Mouse (Mus musculus): Measurements from ENCODE around the gene Fbxl19. TPM values are rescaled to one million over a fixed set of nuclear protein-coding genes. Genes with fewer than 3 reads are reported as not detected.
A peak's percentile ranks its signal among the peaks of the same experiment; 100 is the strongest.
"Not testable (repeated sequence)": the region's sequence is repeated elsewhere in the genome, so short reads cannot be mapped to it uniquely, and the experiment has no call there.

Fbxl19 gene
- total RNA-seq, 2 experiments from 2014 or later = 12.3 to 18.5 TPM

GRCm38 (mm10) chr7:127768346-127768996 is 24.1 kb downstream of the Fbxl19 start:
- peak; percentile 28 for DNase-seq

DNA sequence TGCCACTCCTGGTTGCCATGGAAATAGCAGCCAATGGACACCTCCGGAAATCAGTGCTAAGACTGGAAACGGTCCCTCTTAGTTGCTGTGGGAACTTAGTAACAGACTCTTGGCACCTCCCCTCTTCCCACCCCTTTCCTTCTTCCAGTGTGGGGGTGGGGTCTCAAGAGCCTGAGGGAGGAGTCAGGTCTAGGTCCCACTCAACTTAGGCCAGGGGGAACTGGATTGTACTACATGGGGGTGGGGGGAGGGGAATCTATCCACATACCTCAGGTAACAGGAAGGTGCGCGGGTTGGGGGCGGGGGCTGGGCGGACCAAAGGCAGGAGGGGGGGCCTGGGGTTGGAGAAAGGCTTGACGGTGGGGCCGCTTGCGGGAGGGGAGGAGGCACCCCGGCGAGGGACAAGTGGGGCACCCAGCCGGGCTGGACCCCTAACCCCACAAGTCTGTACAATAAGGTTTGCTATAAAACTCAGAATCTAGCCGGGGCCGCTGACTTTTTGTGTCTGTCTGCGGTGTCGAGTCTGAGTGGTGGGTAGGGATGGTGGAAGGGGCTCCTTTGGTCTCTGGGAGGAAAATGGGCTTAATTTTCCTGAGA is 24.8 kb downstream of the Fbxl19 start:
- DNase-seq = peak; percentile 96

DNA sequence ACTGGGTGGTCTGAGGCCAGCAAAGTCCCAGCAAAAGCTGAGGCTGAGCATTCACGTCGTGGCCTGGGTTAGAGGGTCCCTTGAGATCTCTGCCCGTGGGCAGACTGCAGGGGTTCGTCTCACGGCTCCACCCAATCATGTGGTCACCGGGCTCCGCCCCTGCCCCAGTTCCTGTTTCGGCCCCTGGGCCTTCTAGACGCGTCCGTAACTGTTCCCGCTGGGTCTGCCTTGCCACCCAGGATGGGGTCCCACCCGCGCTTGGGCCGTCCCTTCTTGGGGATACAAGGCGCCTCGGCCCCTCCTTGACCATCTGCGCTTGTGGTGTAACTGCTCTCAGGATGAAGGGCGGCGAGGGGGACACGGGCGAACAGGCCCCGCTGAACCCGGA is 25.3 kb downstream of the Fbxl19 start, which contains the start of gene Orai3:
Orai3 (plus strand) TSS at position 165 of the 388 bp plus-strand sequence.
- peak; percentile 93 for DNase-seq

DNA sequence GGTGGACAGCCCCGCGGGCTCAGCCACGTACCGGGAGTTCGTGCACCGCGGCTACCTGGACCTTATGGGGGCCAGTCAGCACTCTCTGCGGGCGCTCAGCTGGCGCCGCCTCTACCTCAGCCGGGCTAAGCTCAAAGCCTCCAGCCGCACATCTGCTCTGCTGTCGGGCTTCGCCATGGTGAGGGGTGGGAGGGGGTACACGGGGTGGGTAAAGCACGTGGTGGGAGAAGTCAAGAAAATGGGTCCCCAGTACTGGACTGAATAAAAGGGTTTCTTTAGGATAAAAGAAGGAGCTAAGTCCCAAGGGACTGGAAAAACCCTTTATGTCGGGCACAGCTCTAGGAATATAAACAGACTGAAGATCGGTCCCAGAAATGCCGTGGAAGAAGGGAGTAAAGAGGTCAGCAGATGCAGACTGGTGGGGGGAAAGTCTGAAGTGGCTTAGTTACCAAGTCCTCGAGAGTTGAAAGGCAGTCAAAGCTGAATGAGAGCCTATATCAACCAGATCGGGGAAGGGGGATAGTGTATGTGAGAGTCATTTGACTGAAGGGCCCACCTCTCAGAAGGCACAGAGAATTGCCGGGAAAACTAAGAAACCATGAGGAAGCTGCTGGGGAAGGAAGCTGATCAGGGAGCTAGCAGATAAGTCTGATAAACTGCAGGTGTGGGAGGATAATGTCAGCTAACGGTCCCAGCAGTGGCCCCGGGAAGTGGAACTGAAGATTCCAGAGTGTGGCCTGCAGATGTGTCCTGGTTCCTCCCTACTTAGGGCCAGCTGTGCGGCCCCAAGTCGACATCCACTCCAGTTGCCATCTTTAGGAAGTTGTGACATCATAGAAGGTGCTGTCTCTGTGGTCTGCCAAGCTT is 25.9 kb downstream of the Fbxl19 start:
- DNase-seq = peak; percentile 23

DNA sequence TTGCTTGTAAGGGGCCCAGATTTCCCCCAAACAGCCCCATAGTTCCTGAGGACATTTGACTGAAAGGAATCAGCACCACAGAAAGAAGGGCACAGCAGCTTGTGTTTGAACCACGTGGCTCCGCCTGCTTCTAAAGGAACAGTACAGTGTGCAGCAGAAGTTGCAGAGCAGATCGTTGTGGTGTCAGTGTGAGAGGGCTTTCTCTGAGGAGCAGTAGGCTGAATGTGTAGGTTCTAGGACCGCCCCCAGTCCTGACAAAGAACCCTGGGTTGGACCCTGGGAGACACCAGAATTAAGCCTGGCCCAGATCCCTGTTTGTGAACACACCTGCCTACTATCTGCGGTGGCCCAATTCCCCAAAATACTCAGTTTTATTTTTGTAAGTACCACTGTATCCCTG is 26.9 kb downstream of the Fbxl19 start:
- DNase-seq = no peak

DNA sequence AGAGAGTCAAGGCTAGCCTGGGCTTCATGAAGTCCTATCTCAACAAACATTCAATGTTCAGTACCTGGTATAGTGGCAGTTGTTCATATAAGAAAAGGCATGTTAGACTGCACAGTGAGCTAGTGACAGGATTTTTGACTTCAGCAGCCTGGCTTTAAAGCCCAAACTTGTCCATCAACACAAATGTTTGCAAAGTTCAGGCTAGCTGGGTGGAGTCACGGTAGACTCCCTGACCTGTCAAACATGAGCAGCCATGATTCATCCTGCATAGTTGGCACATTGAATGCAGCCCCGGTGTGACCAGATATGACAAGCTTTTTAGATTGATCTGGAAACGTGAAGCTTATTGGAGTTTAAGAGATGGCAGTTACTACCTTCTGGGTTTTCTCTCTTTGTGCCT is 27.7 kb downstream of the Fbxl19 start:
- DNase-seq = peak; percentile 27

- no peak for DNase-seq
Measured at GRCm38 (mm10) chr7:127772557-127772956, 28.2 kb downstream of the Fbxl19 start.

GRCm38 (mm10) chr7:127773664-127774384 is 29.5 kb downstream of the Fbxl19 start:
- peak; percentile 88 for DNase-seq

DNA sequence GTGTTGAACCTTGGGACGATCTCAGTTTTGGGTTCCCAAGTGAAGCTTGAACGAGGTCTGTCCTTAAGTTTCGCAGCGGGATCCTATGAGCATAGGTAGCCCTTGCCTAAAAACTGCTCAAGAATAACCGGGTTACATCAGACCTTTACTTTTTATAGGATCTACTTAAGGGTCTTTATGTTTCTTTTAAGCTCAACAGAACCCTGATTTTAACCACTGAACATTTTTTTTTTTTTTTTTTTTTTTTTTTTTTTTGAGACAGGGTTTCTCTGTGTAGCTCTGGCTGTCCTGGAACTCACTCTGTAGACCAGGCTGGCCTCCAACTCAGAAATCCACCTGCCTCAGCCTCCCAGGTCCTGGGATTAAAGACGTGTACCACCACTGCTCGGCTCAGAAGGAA is 31.5 kb downstream of the Fbxl19 start:
- not testable (repeated sequence) for DNase-seq

DNA sequence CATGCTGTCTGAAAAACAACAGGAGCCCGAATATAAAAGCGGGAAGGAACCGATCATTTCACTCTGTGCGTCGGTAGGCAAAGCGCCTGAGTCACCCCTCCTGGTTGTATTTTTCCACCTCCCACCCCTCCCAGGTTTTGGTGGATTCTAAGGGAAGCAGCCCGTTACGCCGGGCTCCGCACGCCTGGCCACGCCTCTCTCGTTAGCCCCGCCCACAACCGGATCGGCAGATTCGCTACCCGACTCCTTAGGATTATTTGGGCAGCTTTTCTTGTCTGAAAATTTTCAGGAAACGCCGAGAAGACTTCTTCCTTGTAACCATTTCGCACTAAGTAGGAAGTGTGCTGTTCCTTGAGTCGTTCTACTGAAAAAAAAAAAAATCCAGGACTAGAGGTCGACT is 32.1 kb downstream of the Fbxl19 start, which contains the start of gene Setd1a:
Setd1a (plus strand) TSS at position 245 of the 400 bp plus-strand sequence.
- peak; percentile 94 for DNase-seq

DNA sequence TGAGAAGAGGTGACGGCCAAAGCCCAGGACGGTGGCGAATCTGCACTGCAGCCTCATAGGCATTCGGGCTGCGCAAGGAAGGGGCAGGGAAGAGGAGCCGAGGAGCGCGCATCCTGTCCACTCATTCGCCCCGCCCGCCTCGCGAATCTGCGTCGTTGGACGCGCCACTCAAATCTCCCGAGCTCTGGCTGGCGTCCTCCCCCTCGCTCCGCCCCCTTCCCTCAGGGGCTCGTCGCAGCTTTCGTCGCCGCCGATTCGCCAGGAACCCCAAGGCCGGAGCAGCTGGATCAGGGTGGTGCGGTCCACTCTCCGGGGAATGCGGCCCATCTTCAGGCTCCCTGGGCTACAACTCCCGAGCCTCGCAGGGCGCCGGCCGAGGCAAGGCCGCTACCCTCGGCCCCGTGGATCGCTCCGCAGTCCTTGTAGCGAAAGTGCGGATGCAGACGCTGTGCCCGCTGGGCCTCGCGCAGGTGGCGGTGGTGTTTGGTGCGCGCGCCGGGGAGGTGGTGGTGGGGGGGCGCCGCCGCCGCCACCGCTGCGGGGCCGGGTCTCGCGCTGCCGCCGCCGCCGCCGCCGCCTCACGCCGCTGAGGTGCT is 32.6 kb downstream of the Fbxl19 start:
- peak; percentile 97 for DNase-seq

GRCm38 (mm10) chr7:127777474-127778266 is 33.3 kb downstream of the Fbxl19 start:
- DNase-seq = peak; percentile 81

DNA sequence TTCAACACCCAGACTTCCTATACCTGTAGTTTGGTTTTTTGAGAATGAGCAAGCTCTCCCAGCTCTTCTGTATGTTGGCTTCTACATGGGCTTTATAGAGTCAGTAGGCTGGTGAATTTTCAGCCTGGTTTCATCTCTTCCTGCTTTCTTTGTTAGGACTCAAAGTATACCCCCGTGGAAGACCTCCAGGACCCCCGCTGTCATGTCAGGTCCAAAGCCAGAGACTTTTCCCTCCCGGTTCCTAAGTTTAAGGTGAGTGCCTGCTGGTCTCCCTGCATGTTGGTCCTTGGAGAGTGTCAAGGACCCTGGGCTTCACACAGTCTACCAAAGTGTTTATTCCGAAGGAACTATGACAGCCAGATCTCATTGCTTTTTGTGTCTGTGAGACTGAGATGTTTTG is 34.0 kb downstream of the Fbxl19 start:
- no peak for DNase-seq

GRCm38 (mm10) chr7:127785308-127785707 is 41.0 kb downstream of the Fbxl19 start, which contains the start of gene Gm49388:
Gene Gm49388 (plus strand): TSS chr7:127785608.
- no peak for DNase-seq

DNA sequence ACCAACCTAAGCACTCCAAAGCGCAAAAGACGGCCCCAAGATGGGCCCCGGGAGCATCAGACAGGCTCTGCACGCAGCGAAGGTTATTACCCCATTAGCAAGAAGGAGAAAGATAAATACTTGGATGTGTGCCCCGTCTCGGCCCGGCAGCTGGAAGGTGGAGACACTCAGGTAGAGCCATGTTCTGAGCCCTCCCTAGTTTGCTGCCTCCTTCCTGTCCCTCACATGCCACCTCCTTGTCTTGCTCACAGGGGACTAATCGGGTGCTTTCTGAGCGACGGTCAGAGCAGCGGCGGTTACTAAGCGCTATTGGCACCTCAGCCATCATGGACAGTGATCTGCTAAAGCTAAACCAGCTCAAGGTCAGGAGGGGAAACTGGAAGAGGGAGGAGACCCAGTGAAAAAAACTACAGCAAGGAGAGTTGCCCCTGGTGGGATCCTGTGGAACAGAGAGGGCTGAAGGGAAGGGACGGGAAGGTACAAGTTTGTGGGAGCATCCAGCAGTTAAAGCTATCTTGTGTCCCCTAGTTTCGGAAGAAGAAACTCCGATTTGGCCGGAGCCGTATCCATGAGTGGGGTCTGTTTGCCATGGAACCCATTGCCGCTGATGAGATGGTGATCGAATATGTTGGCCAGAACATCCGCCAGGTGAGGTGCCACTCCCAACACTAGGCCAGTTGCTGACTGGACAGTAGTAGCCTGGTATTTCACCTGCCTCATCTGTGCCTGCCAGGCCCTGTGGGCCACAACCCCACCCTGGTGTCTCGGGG is 52.9 kb downstream of the Fbxl19 start:
- no peak for DNase-seq

DNA sequence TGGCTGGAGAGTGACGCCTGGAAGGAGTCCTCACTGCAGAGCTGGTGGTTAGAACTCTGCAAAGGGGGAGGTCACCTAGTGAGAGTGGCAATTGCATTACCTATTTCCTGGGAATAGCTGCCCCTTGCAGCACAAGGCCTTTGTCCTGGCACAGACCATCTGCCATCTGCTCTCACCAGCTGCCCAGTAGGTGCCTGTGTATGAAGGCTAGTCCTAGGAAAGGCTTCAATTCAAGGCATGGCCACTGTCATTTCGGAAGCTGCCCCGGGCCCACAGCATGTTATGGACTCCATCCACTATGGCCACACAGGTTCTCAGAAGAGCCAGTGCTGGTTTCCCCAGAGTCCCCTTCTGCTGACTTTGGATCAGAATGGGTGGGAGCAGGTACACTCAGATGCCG is 54.2 kb downstream of the Fbxl19 start:
- no peak for DNase-seq

- DNase-seq = no peak
Measured at GRCm38 (mm10) chr7:127799211-127799610, 54.9 kb downstream of the Fbxl19 start.

- no peak for DNase-seq
Measured at GRCm38 (mm10) chr7:127799738-127800137, 55.4 kb downstream of the Fbxl19 start.

GRCm38 (mm10) chr7:127800435-127801009 is 56.2 kb downstream of the Fbxl19 start, which contains the start of gene Hsd3b7:
Gene Hsd3b7 (plus strand): TSS chr7:127800604.
- peak; percentile 98 for DNase-seq
